Mouse (Mus musculus) embryo, embryonic 11.5 days (tissue): Measurements from ENCODE around the gene Phlda1.
"Not testable (repeated sequence)": the region's sequence is repeated elsewhere in the genome, so short reads cannot be mapped to it uniquely, and the experiment has no call there.

ENCODE experiments used
- DNase-seq: peaks from one replicate; pipeline ENCODE4 v3.0.0-alpha.2; 2012; ENCODE audit warnings: low read depth, low spot score

Gene Phlda1

GRCm38 (mm10) chr10:111506101-111506925 lies at the start of gene Phlda1:
Phlda1 (plus strand) TSS chr10:111506286.
- DNase-seq = peak; percentile 79

DNA sequence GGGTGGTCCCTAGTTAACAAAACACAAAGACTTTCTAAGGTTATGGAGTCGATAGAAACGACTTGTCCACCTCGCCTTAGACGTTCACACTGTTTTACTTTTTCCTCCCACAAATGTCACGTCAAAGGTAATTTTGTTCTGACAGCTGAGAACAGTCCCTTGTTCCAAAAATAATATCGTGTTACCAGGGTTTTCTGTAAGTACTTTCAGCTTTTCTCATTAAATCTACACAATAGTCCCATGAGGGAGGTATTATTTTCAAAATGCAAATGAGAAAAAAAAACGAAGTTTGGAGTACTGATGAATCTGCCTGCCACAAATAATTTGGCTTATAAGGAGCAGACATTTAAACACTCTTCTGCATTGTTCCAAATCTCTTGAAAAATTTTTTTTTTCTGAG lies 48.0 kb upstream of the Phlda1 start:
- DNase-seq = no peak

DNA sequence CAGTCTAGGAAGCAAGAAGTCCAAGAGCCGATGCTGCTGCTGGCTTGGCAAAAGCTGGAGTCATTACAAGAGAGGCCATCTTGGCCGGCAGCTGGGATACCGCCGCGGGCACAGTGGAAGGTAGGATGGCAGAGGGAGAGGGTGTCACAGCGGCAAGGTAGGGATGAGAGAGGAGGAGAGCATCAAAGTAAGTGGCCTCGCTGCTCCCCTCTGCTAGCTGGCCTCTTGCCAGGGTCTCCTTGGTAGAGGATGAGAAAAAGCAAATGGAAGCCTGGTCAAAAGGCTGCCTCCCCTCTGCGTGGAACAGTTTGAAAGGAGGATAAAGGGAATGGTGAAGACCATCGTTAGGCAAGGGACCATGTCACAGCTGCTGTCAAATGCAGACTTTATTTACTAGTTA lies 47.0 kb upstream of the Phlda1 start:
- no peak for DNase-seq

DNA sequence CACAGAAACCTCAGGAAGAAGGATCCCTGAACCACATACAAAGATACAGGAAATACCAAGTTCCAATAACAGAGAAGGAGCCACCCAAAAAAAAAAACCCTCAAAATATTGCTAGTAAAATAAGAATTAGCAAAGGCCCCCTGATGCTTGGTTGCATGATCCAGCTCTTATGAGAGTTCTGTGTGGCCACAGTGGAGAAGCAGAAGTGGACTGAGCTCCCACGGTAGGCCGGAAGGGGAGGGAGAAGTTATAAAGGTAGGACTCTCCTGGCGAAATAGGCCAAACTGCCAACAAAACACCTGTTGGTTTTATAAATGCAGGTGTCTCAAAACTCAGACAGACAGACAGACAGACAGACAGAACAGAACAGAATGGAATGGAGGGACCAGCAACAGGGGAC lies 46.2 kb upstream of the Phlda1 start:
- DNase-seq = no peak

DNA sequence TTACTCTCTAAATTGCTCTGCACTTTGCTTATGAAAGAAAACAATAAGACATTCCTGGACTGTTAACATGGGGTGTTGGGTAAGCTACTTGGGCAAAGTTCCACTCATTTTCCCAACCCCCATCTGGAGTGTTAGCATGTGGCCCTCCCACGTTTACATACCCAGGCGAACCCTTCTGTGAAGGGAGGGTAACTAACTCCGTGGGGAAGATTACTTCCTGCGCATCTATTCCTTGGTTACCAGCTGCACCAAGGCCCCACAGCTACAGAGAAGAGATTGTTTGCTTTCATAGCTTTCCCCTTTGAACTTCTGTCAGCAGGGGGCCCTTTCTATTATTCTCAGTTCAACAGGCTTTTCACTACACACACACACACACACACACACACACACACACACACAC lies 45.7 kb upstream of the Phlda1 start:
- DNase-seq = no peak

DNA sequence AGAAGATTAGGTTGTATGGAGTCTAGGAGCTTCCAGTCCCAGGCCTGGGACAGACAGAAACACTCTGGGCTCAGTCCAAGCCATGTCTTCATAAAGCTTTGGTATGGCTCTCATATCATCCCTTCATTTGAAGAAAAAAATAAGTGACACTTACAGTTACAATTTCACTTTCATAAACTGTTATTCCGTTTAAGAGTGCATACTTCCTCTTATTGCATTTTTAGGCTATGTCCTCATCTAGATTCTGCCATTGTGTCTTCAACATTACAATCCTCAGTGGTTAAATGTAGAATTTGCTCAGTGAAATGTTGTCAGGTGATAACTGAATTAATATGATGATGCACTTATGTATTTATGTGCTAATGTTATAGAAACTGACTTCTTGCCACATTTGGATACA lies 41.3 kb upstream of the Phlda1 start:
- no peak for DNase-seq

GRCm38 (mm10) chr10:111465409-111465808 lies 40.7 kb upstream of the Phlda1 start:
- no peak for DNase-seq

- DNase-seq = no peak
These were observed 34.9 kb upstream of the Phlda1 start for GRCm38 (mm10) chr10:111471166-111471565.

DNA sequence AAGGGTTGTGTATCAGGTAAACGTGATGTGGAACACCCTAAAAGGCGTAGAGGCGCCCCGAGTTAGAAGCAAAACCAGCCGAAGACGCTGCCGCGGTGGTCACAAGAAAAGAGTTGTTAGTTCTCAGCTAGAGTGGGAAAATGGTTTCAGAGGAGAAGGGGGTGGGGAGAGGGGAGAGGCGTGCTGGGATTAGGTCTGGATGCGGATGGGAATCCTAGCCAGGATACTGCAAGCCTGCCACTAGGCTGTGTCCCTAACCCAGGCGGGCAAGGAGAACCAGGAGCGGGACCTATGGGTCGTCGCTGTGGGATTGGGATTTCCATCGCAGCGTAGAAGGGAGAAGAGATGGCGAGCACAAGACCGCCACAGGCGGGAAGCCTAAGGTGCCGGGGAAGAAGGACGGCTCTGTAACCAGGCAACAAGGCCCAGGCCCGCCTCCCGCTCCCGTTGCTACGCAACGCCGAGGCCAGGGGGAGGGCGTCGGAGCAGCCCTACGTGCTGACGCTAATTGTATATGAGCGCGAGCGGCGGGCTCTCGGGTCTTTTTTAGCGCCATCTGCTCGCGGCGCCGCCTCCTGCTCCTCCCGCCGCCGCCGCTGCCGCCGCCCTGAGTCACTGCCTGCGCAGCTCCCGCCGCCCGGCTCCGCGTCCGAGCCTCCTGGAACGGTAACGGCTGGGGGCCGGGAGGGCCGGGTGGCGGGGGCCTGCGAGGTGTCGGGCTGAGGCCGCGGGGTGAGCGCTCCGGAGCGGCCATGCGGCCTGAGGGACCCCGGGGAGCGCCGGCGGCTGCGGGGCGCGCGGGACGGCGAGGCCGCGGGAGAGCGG lies 33.2 kb upstream of the Phlda1 start, which contains the start of gene Nap1l1:
Gene Nap1l1 (plus strand): TSS at position 538 of the 825 bp plus-strand sequence.
- peak; percentile 95 for DNase-seq

GRCm38 (mm10) chr10:111473511-111474371 lies 32.3 kb upstream of the Phlda1 start:
- peak; percentile 34 for DNase-seq

DNA sequence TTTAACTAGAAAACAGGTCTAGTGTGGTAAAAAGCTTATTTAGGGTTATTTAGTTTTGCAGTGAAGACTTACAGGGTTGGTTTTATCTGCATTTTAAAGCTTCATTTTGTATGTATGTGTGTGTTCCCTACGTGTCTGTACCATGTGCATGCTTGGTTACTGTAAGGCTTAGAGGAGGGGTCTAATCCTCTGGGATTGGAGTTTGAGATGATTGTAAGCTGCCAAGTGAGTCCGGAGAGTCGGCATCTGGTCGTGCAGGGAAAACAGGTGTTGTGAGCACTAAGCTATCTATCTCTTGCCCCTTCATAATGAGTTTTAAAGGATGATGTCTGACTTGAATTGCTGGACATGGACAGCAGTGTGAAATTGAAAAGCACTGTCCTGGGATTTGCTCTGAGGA lies 29.8 kb upstream of the Phlda1 start:
- no peak for DNase-seq

GRCm38 (mm10) chr10:111476989-111477510 lies 29.0 kb upstream of the Phlda1 start:
- no peak for DNase-seq

- no peak for DNase-seq
These were observed 26.5 kb upstream of the Phlda1 start for GRCm38 (mm10) chr10:111479599-111479998.

GRCm38 (mm10) chr10:111482654-111483053 lies 23.4 kb upstream of the Phlda1 start:
- DNase-seq = no peak

GRCm38 (mm10) chr10:111484079-111484478 lies 22.0 kb upstream of the Phlda1 start:
- no peak for DNase-seq

DNA sequence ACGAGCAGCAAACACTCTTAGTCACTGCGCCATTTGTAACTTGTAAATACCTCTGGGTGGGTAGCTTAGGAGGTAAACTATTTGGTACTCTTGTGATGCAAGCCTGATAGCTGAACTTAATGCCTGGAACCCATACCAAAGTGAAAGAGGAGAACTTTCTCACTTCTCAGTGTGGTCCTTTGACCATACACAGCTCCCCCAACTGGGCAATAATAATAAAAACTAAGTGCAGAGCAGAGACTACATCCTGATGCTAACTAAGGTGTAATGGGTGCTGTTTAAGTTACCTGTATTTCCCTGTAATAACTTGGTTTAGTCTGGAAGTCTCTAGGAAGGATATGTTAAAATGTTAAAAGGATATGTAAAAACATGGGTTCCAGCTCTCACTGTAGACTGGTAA lies 17.3 kb upstream of the Phlda1 start:
- no peak for DNase-seq

- DNase-seq = not testable (repeated sequence)
These were observed 16.0 kb upstream of the Phlda1 start for GRCm38 (mm10) chr10:111490079-111490478.

DNA sequence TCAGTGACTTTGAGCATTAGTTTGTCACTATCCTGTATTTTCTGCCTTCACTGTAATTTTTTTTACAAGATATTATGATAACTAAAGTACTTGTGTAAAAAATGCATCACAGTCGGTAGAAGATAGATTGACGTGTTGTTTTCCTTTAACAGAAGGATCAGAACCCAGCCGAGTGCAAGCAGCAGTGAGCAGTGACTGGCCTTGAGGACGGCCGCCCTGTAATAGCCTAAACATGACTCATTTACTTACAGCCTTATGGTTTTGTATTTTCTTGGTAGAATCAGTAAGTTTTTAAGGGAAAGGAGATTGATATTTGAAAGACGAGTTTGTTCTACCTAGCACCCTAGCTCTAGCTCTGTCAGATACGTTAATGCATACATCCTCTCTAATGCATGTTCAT lies 10.2 kb upstream of the Phlda1 start:
- DNase-seq = no peak

DNA sequence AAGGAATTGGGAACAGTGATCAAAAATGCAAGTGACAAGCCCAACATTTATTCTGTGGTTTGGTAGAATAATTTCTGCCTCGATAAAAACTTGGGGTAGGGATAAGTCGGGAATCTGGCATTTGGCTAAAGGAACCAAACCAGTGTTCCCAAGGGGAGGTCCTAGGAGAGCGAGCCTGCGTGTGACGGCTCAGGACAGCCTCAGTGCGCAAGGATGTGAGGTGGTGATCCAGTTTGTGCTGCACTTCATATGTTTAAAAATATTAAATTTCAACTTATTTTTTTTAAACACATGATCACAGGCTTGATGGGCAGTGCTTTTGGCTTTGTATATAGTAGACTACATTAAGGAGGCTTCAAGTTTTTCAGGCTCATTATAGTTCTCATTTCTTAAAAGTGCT lies 6.2 kb upstream of the Phlda1 start:
- DNase-seq = no peak

GRCm38 (mm10) chr10:111503071-111503470 lies 3.0 kb upstream of the Phlda1 start:
- peak; percentile 72 for DNase-seq

GRCm38 (mm10) chr10:111503716-111504115 lies 2.4 kb upstream of the Phlda1 start:
- no peak for DNase-seq
